Mouse (Mus musculus): ENCODE measurements at regions not wholly inside any gene's neighbourhood (a gene's known extent, or its start where the extent isn't known, plus 50 kb on each side); places are given as distances from the start of the nearest gene placed in this dataset.

GRCm38 (mm10) chr10:21826793-21827504 lies 55.0 kb upstream of the Sgk1 start:
- Histone ChIP-seq H3K36me3 (no peaks in the 10 kb centered on the region), H3K27me3 (ENCODE audit: insufficient read depth, poor library complexity, severe bottlenecking) (no peaks in the 10 kb centered on the region), H3K27ac (no peak overlapping the region), H3K4me3 (no peak overlapping the region), H3K9me3 (no peaks in the 10 kb centered on the region), H3K4me1 (replicated peaks) (peaks cover 28% of the 10 kb centered on the region)
- DNase-seq (ENCODE audit: low spot score): no peak
- 44% methylated on average over 5 of the region's 5 CpGs for WGBS

- WGBS: 74% methylated on average over 3 of the region's 3 CpGs
- Histone ChIP-seq H3K4me3 (no peak overlapping the region), H3K36me3 (no peaks in the 10 kb centered on the region), H3K27ac (no peak overlapping the region), H3K9me3 (no peaks in the 10 kb centered on the region), H3K27me3 (ENCODE audit: insufficient read depth, poor library complexity, severe bottlenecking) (no peaks in the 10 kb centered on the region), H3K4me1 (replicated peaks) (peaks cover 28% of the 10 kb centered on the region)
- DNase-seq (ENCODE audit: low spot score): no peak
These were observed 54.5 kb upstream of the Sgk1 start for GRCm38 (mm10) chr10:21827505-21827844.

GRCm38 (mm10) chr10:21828432-21829061 lies 53.4 kb upstream of the Sgk1 start:
- DNase-seq (ENCODE audit: low spot score): no peak
- WGBS: 50% methylated on average over 9 of the region's 9 CpGs
- peak overlapping the region; percentile 74 for H3K27ac ChIP-seq
- no peaks in the 10 kb centered on the region for H3K9me3 ChIP-seq
- peaks cover 28% of the 10 kb centered on the region for H3K4me1 ChIP-seq (replicated peaks)
- no peaks in the 10 kb centered on the region for H3K36me3 ChIP-seq
- H3K27me3 ChIP-seq (ENCODE audit: insufficient read depth, poor library complexity, severe bottlenecking): no peaks in the 10 kb centered on the region
- H3K4me3 ChIP-seq: no peak overlapping the region

- peaks cover 25% of the 10 kb centered on the region for H3K4me1 ChIP-seq (replicated peaks)
- H3K4me3 ChIP-seq: no peak overlapping the region
- peak; percentile 44 for DNase-seq (ENCODE audit: low spot score)
- H3K27ac ChIP-seq: peak overlapping the region; percentile 74
- H3K27me3 ChIP-seq (ENCODE audit: insufficient read depth, poor library complexity, severe bottlenecking): no peaks in the 10 kb centered on the region
- no peaks in the 10 kb centered on the region for H3K9me3 ChIP-seq
- WGBS: 28% methylated on average over 11 of the region's 11 CpGs
- H3K36me3 ChIP-seq: no peaks in the 10 kb centered on the region
These were observed 52.8 kb upstream of the Sgk1 start for GRCm38 (mm10) chr10:21829062-21829731.

GRCm38 (mm10) chr10:21831002-21831696 lies 50.8 kb upstream of the Sgk1 start:
- Histone ChIP-seq H3K27me3 (ENCODE audit: insufficient read depth, poor library complexity, severe bottlenecking) (no peaks in the 10 kb centered on the region), H3K9me3 (no peaks in the 10 kb centered on the region), H3K4me3 (no peak overlapping the region), H3K4me1 (replicated peaks) (peaks cover 17% of the 10 kb centered on the region), H3K27ac (no peak overlapping the region), H3K36me3 (no peaks in the 10 kb centered on the region)
- WGBS: 76% methylated on average over 6 of the region's 6 CpGs
- DNase-seq (ENCODE audit: low spot score): no peak
